Mouse (Mus musculus) forebrain, embryonic 11.5 days (tissue): Measurements from ENCODE around the gene Dscam. TPM values are rescaled to one million over a fixed set of nuclear protein-coding genes. Genes with fewer than 3 reads are reported as not detected.

Source experiments
- ATAC-seq: fragments of 200-750 bp; cut with Nextera tagmentation; replicated peaks from 2 replicates; pipeline ENCODE4 v1.8.0; 2017; ENCODE audit warnings: moderate TSS enrichment; ENCODE audit not compliant: low FRiP score
- DNase-seq: peaks from one replicate; pipeline ENCODE4 v3.0.0-alpha.2; 2017; ENCODE audit warnings: low spot score
- H3K27ac ChIP-seq: fragments of 300-500 bp; sonication (generic); 2 replicates; pipeline ENCODE4 v1.5.1; 2014; ENCODE audit warnings: low read depth, low read length
- H3K27me3 ChIP-seq: fragments of 300-500 bp; sonication (generic); 2 replicates; pipeline ENCODE4 v1.6.1; 2014; ENCODE audit warnings: mild to moderate bottlenecking, low read length, mixed read lengths; ENCODE audit not compliant: control insufficient read depth, insufficient read depth
- H3K36me3 ChIP-seq: fragments of 300-500 bp; sonication (generic); 2 replicates; pipeline ENCODE4 v1.6.1; 2014; ENCODE audit warnings: mild to moderate bottlenecking, low read length, moderate library complexity, mixed read lengths; ENCODE audit not compliant: control insufficient read depth, insufficient read depth
- H3K4me1 ChIP-seq: fragments of 300-500 bp; sonication (generic); replicated peaks from 2 replicates; pipeline ENCODE4 v1.6.1; 2014; ENCODE audit warnings: low read length, mixed read lengths; ENCODE audit not compliant: control insufficient read depth, insufficient read depth
- H3K4me2 ChIP-seq: fragments of 300-500 bp; sonication (generic); 2 replicates; pipeline ENCODE4 v1.6.1; 2014; ENCODE audit warnings: low read depth, mild to moderate bottlenecking, low read length, moderate library complexity, mixed read lengths; ENCODE audit not compliant: severe bottlenecking
- H3K4me3 ChIP-seq: fragments of 300-500 bp; sonication (generic); 2 replicates; pipeline ENCODE4 v1.5.1; 2014; ENCODE audit warnings: low read depth, low read length
- H3K9ac ChIP-seq: fragments of 300-500 bp; sonication (generic); 2 replicates; pipeline ENCODE4 v1.6.1; 2014; ENCODE audit warnings: low read length
- H3K9me3 ChIP-seq: fragments of 300-500 bp; sonication (generic); 2 replicates; pipeline ENCODE4 v1.6.1; 2016; ENCODE audit warnings: low read length, mixed read lengths; ENCODE audit not compliant: control insufficient read depth
- WGBS: fragments of 180-500 bp; shearing (Covaris S2); extraction: QIAGEN DNeasy Blood & Tissue Kit; methylation state at CpG from one replicate; pipeline ENCODE4 v1.1.7; 2014; 5-methylcytosine and 5-hydroxymethylcytosine counted together
- polyA plus RNA-seq: library from polyadenylated mRNA; unstranded; fragments of >200 nt; fragmentation: Nextera tagmentation; extraction: Ambion mirVana; gene quantifications from 2 replicates; pipeline ENCODE4 v1.2.1, GENCODE M21; 2014

Dscam gene
- polyA plus RNA-seq, 1 experiment from 2014 or later: 0.88 TPM

DNA sequence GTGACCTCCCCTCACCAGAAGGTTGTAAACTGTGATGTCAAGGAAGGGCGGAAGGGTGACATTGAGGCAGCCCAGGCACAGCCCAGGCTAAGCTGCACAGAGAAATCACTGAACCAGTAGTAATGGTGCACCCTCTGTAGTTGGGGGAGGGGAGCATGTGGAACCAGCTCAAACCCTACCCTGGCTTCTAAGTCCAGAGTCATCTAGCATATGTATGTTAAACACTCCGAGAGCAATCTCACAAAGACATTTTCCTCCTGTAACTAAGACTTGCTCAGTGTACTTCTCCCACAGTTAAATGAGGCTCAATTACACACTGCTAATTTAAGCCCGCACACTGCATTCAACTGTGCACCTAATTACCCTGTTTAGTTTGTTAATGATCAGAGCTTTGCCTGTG lies 324.4 kb downstream of the Dscam start:
- Histone ChIP-seq H3K4me2 (no peak overlapping the region), H3K27me3 (no peaks in the 10 kb centered on the region), H3K4me1 (peaks cover 15% of the 10 kb centered on the region), H3K9ac (no peak overlapping the region), H3K9me3 (no peaks in the 10 kb centered on the region), H3K36me3 (no peaks in the 10 kb centered on the region), H3K4me3 (no peak overlapping the region), H3K27ac (peak overlapping the region; percentile 57)
- WGBS: 23% methylated on average over 3 of the region's 3 CpGs
- DNase-seq: peak; percentile 60
- ATAC-seq: peak; percentile 86

DNA sequence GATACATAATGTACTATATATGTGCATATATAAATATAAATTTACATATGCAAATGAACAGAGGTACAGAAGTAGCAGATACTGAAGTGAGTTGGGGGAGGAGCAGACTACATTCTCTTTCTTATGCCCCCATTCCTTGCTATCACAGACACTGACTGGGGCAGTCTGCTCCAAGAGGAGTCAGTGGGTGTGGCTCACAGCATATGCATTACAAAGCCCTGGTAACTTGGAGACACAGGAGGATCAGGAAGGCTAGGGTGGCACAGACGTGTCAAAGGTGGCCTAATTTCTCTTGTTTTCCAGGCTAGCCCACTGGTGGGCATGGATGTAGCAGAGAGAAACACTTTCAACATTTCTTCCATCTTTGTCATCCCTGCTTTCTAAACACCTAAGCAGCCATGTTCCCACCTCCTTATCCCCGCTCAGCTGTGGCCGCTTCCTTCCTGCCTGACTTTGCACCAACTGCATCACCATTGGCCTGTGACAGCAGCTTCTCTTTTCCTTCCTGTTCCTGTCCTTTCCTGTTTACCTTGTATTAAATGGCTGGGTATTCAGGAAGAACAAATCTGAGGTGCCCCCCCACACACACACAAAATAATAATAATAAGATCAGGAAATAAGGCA lies 325.0 kb downstream of the Dscam start:
- Histone ChIP-seq H3K9me3 (no peaks in the 10 kb centered on the region), H3K4me2 (no peak overlapping the region), H3K27me3 (no peaks in the 10 kb centered on the region), H3K9ac (no peak overlapping the region), H3K36me3 (no peaks in the 10 kb centered on the region), H3K4me3 (no peak overlapping the region), H3K4me1 (peaks cover 15% of the 10 kb centered on the region), H3K27ac (peak overlapping the region; percentile 57)
- ATAC-seq (peak; percentile 49), DNase-seq (no peak)
- WGBS: 61% methylated on average over 3 of the region's 3 CpGs

DNA sequence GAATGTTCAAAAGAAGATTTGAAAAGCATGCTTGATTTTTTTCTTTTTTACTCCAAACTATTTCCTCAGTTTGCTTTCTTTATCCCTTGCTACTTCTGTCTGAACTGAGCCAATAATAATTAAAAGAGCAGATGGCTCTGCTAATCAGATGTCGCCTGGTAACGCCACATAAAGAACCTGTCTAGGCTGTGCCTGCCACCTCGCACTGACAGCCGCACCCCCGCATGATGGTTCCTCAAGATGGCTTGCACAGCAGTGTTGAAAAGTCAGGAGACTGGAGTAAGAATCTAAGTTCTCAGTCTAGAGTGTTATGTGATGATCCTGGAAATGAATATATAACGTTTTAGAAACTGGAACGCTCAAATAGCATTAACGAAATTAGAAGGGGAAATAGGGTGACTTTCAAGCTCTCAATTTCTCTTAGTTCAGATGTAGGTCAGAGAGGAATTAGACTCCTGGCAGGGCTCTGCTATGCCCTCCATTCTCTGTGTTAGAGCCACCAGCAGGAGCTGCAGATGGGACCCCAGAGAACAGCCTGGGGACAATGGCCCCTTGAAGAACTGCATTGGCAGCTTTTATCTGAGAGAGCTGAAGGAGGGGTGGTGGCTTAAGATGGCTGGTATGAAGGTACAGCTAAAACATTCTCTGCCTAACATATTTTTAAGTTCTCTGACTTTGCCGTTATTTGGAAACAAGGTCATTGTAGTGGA lies 326.7 kb downstream of the Dscam start:
- Histone ChIP-seq H3K4me3 (no peak overlapping the region), H3K4me2 (no peak overlapping the region), H3K4me1 (peaks cover 15% of the 10 kb centered on the region), H3K27me3 (no peaks in the 10 kb centered on the region), H3K9me3 (no peaks in the 10 kb centered on the region), H3K27ac (peak overlapping the region; percentile 55), H3K36me3 (no peaks in the 10 kb centered on the region), H3K9ac (no peak overlapping the region)
- DNase-seq (no peak), ATAC-seq (0 out of 2 replicates have a peak, but pooled peaks have one; percentile 15)
- WGBS: 56% methylated on average over 9 of the region's 9 CpGs

DNA sequence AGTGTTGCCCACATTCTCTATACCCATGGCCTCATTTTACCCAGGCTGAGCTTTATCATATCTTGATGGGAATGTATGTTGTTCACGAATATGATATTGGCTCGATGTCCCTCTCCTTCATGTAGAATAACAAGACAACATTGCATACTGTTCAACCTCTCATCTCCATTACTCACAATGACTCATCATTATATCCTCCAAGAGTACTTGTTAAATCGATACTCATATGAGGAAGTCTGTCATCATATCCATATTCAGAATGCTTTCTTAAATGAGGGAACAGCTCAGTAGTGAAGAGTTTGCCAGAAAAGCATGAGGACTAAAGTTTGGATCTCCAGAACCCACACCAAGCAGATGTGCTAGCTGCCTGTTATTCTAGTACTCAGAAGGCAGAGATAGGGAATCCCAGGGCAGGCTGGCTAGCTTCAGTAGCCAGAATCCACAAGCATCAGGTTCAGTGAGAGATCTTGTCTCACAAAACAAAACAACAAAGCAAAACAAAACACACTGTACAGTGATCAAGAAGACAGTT lies 327.7 kb downstream of the Dscam start:
- H3K4me1 ChIP-seq: peaks cover 15% of the 10 kb centered on the region
- no peak overlapping the region for H3K9ac ChIP-seq
- H3K27ac ChIP-seq: peak overlapping the region; percentile 38; the same call in 1 of the 2 replicates
- WGBS: 91% methylated on average over 3 of the region's 3 CpGs
- ATAC-seq: no peak
- no peaks in the 10 kb centered on the region for H3K36me3 ChIP-seq
- no peaks in the 10 kb centered on the region for H3K9me3 ChIP-seq
- no peak overlapping the region for H3K4me2 ChIP-seq
- no peak overlapping the region for H3K4me3 ChIP-seq
- H3K27me3 ChIP-seq: no peaks in the 10 kb centered on the region
- no peak for DNase-seq

DNA sequence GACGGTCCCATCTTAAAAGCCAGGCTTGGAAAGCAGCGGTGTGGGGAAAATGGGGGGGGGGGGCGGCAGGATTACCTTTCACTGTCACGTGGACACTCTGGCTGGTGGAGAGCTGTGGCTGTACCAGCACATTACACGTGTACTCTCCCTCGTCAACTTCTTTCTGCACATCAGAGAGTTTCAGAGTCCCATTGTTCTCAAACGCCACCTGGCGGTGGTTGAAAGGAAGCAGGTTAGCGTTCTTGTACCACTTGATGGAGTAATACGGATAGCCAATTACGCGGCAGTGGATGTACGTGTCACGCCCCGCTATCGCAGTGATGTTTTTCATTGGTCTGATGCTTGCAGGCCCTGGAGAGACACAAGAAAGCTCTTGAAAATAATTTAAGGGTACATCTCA lies 350.9 kb downstream of the Dscam start:
- no peak overlapping the region for H3K4me3 ChIP-seq
- ATAC-seq (peak; percentile 87), DNase-seq (peak; percentile 86)
- no peak overlapping the region for H3K27ac ChIP-seq
- no peak overlapping the region for H3K4me2 ChIP-seq
- H3K4me1 ChIP-seq: no peaks in the 10 kb centered on the region
- 29% methylated on average over 16 of the region's 16 CpGs for WGBS
- H3K27me3 ChIP-seq: no peaks in the 10 kb centered on the region
- no peak overlapping the region for H3K9ac ChIP-seq
- H3K9me3 ChIP-seq: no peaks in the 10 kb centered on the region
- H3K36me3 ChIP-seq: no peaks in the 10 kb centered on the region

DNA sequence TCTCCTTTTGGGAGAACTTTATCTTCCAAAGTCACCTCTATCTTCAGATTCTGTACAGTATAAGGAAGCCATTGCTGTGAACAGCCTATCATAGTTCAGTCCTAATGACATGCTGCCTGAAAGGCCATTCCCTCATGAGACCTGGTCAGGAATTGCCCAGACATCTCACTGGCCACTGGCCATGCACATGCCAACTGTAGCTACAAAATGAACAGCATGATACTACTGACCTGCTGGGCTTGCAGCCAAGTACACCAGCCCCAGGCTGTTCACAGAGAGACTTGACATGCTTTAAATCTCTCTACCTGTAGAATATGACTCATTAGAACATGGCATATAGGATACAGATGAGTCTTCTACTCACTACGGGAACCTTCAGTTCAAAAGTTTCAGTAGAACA lies 364.3 kb downstream of the Dscam start:
- Histone ChIP-seq H3K4me2 (no peak overlapping the region), H3K27me3 (no peaks in the 10 kb centered on the region), H3K36me3 (no peaks in the 10 kb centered on the region), H3K27ac (no peak overlapping the region), H3K9ac (no peak overlapping the region), H3K9me3 (no peaks in the 10 kb centered on the region), H3K4me3 (no peak overlapping the region), H3K4me1 (no peaks in the 10 kb centered on the region)
- 98% methylated on average over 1 of the region's 1 CpGs for WGBS
- ATAC-seq: no peak
- no peak for DNase-seq

DNA sequence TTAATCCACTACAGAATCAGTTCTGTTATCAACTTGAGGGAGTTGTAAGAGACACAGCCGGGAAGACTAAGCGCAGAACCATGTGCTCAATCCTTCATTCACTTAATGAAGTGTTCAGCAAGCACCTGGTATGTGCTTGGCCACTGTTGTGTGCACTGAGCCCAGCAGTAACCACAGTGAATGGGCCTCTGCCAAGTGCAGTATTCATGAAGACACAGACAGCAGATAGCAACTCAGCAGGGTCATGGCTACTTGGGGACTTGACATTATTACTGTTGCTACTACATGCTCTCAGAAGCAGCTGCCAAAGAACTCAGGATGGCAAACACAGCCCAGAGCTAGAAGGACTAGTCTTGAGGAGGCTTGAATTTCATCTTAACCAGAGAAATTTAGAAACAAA lies 367.9 kb downstream of the Dscam start:
- ATAC-seq: no peak
- Histone ChIP-seq H3K9ac (no peak overlapping the region), H3K4me2 (no peak overlapping the region), H3K9me3 (no peaks in the 10 kb centered on the region), H3K36me3 (no peaks in the 10 kb centered on the region), H3K4me3 (no peak overlapping the region), H3K27me3 (no peaks in the 10 kb centered on the region), H3K27ac (no peak overlapping the region), H3K4me1 (no peaks in the 10 kb centered on the region)
- 88% methylated on average over 2 of the region's 2 CpGs for WGBS
- no peak for DNase-seq

DNA sequence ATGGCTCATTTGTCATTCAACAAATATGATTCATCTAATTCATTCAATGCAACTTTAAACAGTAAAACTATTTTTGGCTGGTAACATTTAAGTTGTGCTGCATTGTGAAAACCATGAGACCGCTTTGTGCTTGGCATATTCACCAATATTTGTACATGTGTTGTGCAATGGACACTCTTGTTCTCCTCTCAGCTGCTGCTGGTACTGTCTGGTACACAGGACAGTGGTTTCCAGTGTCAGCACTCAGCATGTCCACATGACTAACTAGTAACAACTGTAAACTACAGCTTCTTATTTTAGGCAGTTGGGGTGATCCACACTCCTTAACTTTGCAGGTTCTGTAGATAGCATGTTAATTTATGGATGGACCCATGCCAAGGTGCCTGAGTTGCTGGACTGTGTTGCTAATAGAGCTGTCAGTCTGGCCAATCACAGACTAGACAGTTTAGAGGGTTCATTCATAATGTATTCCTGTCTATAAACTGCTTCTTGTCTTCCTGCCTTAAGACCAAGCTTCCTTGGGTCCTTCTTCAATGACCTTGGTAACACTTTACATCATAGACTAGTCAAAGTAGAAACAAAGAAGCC lies 368.8 kb downstream of the Dscam start:
- Histone ChIP-seq H3K4me2 (no peak overlapping the region), H3K4me3 (no peak overlapping the region), H3K27ac (no peak overlapping the region), H3K4me1 (no peaks in the 10 kb centered on the region), H3K9ac (no peak overlapping the region), H3K27me3 (no peaks in the 10 kb centered on the region), H3K9me3 (no peaks in the 10 kb centered on the region), H3K36me3 (no peaks in the 10 kb centered on the region)
- no peak for ATAC-seq
- no peak for DNase-seq
- 94% methylated on average over 1 of the region's 1 CpGs for WGBS
